Mouse (Mus musculus) forebrain, postnatal 0 days (tissue): Measurements from ENCODE around the gene Gtf2ird1. TPM values are rescaled to one million over a fixed set of nuclear protein-coding genes. Genes with fewer than 3 reads are reported as not detected.
"Not testable (repeated sequence)": the region's sequence is repeated elsewhere in the genome, so short reads cannot be mapped to it uniquely, and the experiment has no call there.

Source experiments
- ATAC-seq: fragments of 200-750 bp; cut with Nextera tagmentation; 2 replicates; pipeline ENCODE4 v1.8.0; 2017; ENCODE audit warnings: mild to moderate bottlenecking, moderate library complexity
- DNase-seq: peaks from one replicate; pipeline ENCODE4 v3.0.0-alpha.2; 2015
- H3K27ac ChIP-seq: fragments of 300-500 bp; sonication (generic); 2 replicates; pipeline ENCODE4 v1.5.1; 2014; ENCODE audit warnings: low read depth, mild to moderate bottlenecking, antibody characterized with exemption, low read length, moderate library complexity, mixed read lengths
- H3K27me3 ChIP-seq: fragments of 300-500 bp; sonication (generic); 2 replicates; pipeline ENCODE4 v1.6.1; 2014; ENCODE audit warnings: mild to moderate bottlenecking, low read length, mixed read lengths; ENCODE audit not compliant: insufficient read depth
- H3K36me3 ChIP-seq: fragments of 300-500 bp; sonication (generic); 2 replicates; pipeline ENCODE4 v1.6.1; 2014; ENCODE audit warnings: mild to moderate bottlenecking, moderate library complexity; ENCODE audit not compliant: insufficient read depth
- H3K4me1 ChIP-seq: fragments of 300-500 bp; sonication (generic); 2 replicates; pipeline ENCODE4 v1.6.1; 2014; ENCODE audit warnings: antibody characterized with exemption; ENCODE audit not compliant: insufficient read depth
- H3K4me2 ChIP-seq: fragments of 300-500 bp; sonication (generic); 2 replicates; pipeline ENCODE4 v1.6.1; 2014; ENCODE audit warnings: low read depth, mild to moderate bottlenecking, moderate library complexity
- H3K4me3 ChIP-seq: fragments of 300-500 bp; sonication (generic); 2 replicates; pipeline ENCODE4 v1.5.1; 2014; ENCODE audit warnings: low read depth, low read length, mixed read lengths
- H3K9ac ChIP-seq: fragments of 300-500 bp; sonication (generic); 2 replicates; pipeline ENCODE4 v1.6.1; 2014; ENCODE audit warnings: mild to moderate bottlenecking
- H3K9me3 ChIP-seq: fragments of 300-500 bp; sonication (generic); 2 replicates; pipeline ENCODE4 v1.6.1; 2016; ENCODE audit warnings: low read length
- CTCF ChIP-seq: sonication (generic); IDR thresholded peaks from 2 replicates; pipeline ENCODE4 v1.5.1; 2016; ENCODE audit warnings: antibody characterized with exemption, control low read depth, low read depth
- WGBS: fragments of 180-500 bp; shearing (Covaris S2); extraction: QIAGEN DNeasy Blood & Tissue Kit; methylation state at CpG from one replicate; pipeline ENCODE4 v1.1.7; 2014; 5-methylcytosine and 5-hydroxymethylcytosine counted together
- polyA plus RNA-seq: library from polyadenylated mRNA; unstranded; fragments of >200 nt; fragmentation: Nextera tagmentation; extraction: Ambion mirVana; gene quantifications from 2 replicates; pipeline ENCODE4 v1.2.1, GENCODE M21; 2015
- total RNA-seq: library from RNA; depleted of rRNA; stranded (reverse); fragments of >200 nt; gene quantifications from 2 replicates; pipeline ENCODE4 v1.2.3, GENCODE M21; 2014

Gene Gtf2ird1
- total and polyA plus RNA-seq, 2 experiments from 2014 or later = 47.1 to 53.6 TPM

DNA sequence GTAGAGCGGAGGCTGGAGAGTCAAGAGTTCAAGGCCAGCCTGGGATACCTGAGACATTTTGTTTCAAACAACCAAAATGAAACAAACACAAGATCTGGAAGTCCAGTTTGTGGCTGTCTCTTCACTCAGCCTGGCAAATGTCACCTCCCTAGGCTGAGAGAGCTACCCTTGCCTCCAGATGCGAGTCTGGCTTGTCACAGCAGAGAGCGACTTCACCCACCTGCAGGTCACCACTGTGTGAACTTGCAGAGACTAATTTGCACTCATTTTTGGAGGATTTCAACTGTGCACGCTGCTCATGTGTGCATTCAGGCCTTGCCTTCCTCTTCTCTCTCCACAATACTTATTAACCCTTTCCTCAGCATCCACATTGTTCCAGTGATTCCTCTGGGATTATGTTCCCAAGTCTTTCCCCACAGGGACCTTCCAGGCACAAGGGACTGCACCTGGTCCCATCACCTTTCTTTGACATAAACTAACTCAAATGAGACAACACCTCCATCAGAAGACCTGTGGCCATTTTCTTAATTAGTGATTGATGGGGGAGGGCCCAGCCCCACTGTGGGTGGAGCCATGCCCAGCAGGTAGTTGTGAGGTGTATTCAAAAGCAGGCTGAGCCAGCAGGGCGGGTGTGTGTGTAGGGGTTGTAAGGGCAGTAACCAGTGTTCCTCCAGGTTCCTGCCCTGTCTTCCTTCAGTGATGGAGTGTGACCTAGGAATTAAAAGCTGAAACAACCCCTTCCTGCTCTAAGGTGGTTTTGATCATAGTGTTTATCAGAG lies 84.8 kb downstream of the Gtf2ird1 start:
- peaks cover 49% of the 10 kb centered on the region for H3K36me3 ChIP-seq
- WGBS = 84% methylated on average over 5 of the region's 5 CpGs
- TF ChIP-seq CTCF = no peak

GRCm38 (mm10) chr5:134370831-134371230 lies 85.7 kb downstream of the Gtf2ird1 start:
- Histone ChIP-seq H3K4me1 (no peaks in the 10 kb centered on the region), H3K36me3 (peaks cover 47% of the 10 kb centered on the region), H3K27ac (no peak overlapping the region), H3K27me3 (no peaks in the 10 kb centered on the region), H3K9me3 (no peaks in the 10 kb centered on the region), H3K4me3 (no peak overlapping the region), H3K9ac (no peak overlapping the region), H3K4me2 (no peak overlapping the region)
- DNase-seq (no peak), ATAC-seq (no peak)
- WGBS = 95% methylated on average over 2 of the region's 2 CpGs
- TF ChIP-seq CTCF = no peak

More for the DNA sequence above, 84.8 kb downstream of the Gtf2ird1 start:
- DNase-seq (no peak), ATAC-seq (no peak)
- Histone ChIP-seq H3K4me1 (no peaks in the 10 kb centered on the region), H3K27me3 (no peaks in the 10 kb centered on the region), H3K4me3 (no peak overlapping the region), H3K9me3 (no peaks in the 10 kb centered on the region), H3K27ac (no peak overlapping the region), H3K9ac (no peak overlapping the region), H3K4me2 (no peak overlapping the region)

DNA sequence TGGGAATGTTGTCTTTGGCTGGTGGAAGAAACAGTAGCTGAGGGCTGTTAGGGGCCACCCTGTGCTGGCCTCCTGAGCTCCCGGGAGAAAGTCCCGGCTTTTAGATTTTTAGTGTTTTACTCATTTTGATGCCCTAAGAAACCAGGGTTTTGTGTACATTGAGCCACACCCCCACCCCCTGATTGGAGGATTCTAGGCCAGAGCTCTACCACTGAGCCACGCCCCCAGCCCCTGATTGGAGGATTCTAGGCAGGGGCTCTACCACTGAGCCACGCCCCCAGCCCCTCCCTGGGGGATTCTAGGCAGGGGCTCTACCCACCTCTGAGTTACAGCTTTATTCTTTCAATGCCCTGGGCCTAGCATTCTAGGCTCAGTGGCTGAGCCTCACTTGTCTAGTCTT lies 97.4 kb downstream of the Gtf2ird1 start:
- Histone ChIP-seq H3K9me3 (no peaks in the 10 kb centered on the region), H3K27me3 (no peaks in the 10 kb centered on the region), H3K4me2 (no peak overlapping the region), H3K36me3 (peaks cover 51% of the 10 kb centered on the region), H3K4me1 (no peaks in the 10 kb centered on the region), H3K9ac (no peak overlapping the region), H3K4me3 (no peak overlapping the region), H3K27ac (no peak overlapping the region)
- no peak for TF ChIP-seq CTCF
- DNase-seq = no peak
- ATAC-seq = no peak
- WGBS = 96% methylated on average over 4 of the region's 4 CpGs

DNA sequence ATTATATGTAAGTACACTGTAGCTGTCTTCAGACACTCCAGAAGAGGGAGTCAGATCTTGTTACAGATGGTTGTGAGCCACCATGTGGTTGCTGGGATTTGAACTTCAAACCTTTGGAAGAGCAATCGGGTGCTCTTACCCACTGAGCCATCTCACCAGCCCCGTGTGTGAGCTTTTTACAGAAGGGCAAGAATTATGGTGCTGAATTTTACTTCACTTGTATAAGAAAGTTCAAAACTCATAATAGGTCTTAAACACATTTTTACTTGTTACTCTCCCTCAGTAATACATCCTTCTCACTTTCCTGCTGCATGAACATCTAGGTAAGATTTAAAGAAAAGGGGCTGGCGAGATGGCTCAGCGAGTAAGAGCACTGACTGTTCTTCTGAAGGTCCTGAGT lies 101.1 kb downstream of the Gtf2ird1 start:
- H3K4me3 ChIP-seq, H3K4me1 ChIP-seq, H3K27ac ChIP-seq, H3K4me2 ChIP-seq, H3K9me3 ChIP-seq, DNase-seq, H3K9ac ChIP-seq, H3K27me3 ChIP-seq, ATAC-seq: not testable (repeated sequence)
- peaks cover 26% of the 10 kb centered on the region for H3K36me3 ChIP-seq
- WGBS = 96% methylated on average over 4 of the region's 4 CpGs

DNA sequence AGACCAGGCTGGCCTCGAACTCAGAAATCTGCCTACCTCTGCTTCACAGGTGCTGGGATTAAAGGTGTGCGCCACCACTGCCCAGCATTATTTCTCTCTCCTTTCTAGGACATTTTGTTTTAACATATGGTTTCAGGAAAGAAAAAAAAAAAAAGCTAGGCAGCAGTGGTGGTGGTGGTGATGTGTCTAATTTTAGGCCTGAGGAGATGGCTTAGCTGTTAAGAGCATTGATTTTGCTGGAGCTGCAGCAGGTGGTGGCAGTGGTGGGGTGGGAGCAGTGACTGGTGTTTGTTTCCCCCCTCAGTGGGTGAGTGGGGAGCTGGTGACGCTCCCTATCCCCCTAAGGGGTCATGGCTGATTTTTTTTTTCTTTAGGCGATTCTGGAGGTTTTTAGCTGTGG lies 103.4 kb downstream of the Gtf2ird1 start:
- H3K9me3 ChIP-seq = no peaks in the 10 kb centered on the region
- WGBS = 76% methylated on average over 4 of the region's 4 CpGs
- no peaks in the 10 kb centered on the region for H3K27me3 ChIP-seq
- ATAC-seq (no peak), DNase-seq (no peak)
- H3K9ac ChIP-seq = no peak overlapping the region
- H3K4me1 ChIP-seq = 0 out of 2 replicates have a peak, but pooled peaks cover 4% of the 10 kb centered on the region
- peak overlapping the region; percentile 45 for H3K27ac ChIP-seq
- no peak overlapping the region for H3K4me3 ChIP-seq
- H3K4me2 ChIP-seq = no peak overlapping the region
- H3K36me3 ChIP-seq = peaks cover 3% of the 10 kb centered on the region
- TF ChIP-seq CTCF = no peak

DNA sequence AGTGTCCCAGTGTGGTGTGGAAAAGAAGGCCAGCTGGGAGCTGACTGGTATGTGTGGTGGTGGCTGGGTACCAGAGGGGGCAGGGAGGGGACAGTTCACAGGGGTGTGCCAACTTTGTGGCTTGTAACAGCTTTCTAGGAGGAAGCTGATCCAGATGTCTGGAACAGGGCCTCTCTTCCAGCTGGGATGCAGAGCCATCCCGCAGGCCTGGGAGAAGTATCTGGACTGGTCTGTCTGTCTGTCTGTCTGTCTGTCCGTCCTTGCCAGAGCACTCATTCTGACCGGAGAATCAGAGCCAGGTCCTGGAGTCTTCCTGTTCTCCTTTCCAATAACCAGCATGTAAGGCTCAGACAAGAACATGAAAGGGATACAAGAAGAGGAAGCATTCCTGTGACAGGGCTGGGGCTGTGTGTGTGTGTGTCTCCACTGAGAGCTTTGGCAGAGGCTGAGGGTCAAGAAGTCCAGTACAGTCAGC lies 104.0 kb downstream of the Gtf2ird1 start:
- no peak for ATAC-seq
- peak overlapping the region; percentile 45; the same call in 1 of the 2 replicates for H3K27ac ChIP-seq

GRCm38 (mm10) chr5:134350660-134351059 lies 105.9 kb downstream of the Gtf2ird1 start:
- DNase-seq (peak; percentile 50), ATAC-seq (peak; percentile 70)
- no peak overlapping the region for H3K27ac ChIP-seq
- no peaks in the 10 kb centered on the region for H3K9me3 ChIP-seq
- WGBS = 19% methylated on average over 10 of the region's 10 CpGs
- H3K4me3 ChIP-seq = no peak overlapping the region
- H3K4me2 ChIP-seq = peak overlapping the region; percentile 23
- no peaks in the 10 kb centered on the region for H3K36me3 ChIP-seq
- no peaks in the 10 kb centered on the region for H3K27me3 ChIP-seq
- H3K4me1 ChIP-seq = 0 out of 2 replicates have a peak, but pooled peaks cover 4% of the 10 kb centered on the region
- no peak for TF ChIP-seq CTCF
- 0 out of 2 replicates have a peak overlapping the region, but pooled peaks have one; percentile 6 for H3K9ac ChIP-seq

More for the DNA sequence above, 104.0 kb downstream of the Gtf2ird1 start:
- no peak for TF ChIP-seq CTCF
- Histone ChIP-seq H3K4me3 (no peak overlapping the region), H3K4me1 (0 out of 2 replicates have a peak, but pooled peaks cover 4% of the 10 kb centered on the region), H3K4me2 (no peak overlapping the region), H3K27me3 (no peaks in the 10 kb centered on the region), H3K9ac (no peak overlapping the region), H3K9me3 (no peaks in the 10 kb centered on the region), H3K36me3 (no peaks in the 10 kb centered on the region; the same call in 1 of the 2 replicates)
- DNase-seq = no peak
- 80% methylated on average over 3 of the region's 3 CpGs for WGBS
